Mouse (Mus musculus) thymus, postnatal 0 days (tissue): ENCODE data around the gene Tenm2. TPM values are rescaled to one million over a fixed set of nuclear protein-coding genes. Genes with fewer than 3 reads are reported as not detected.
A peak's percentile ranks its signal among the peaks of the same experiment; 100 is the strongest.

Experiments used
- DNase-seq: peaks from one replicate; pipeline ENCODE4 v3.0.0-alpha.2; 2015; ENCODE audit warnings: low spot score
- polyA plus RNA-seq: library from polyadenylated mRNA; unstranded; fragments of >200 nt; fragmentation: Nextera tagmentation; extraction: Ambion mirVana; gene quantifications from 2 replicates; pipeline ENCODE4 v1.2.1, GENCODE M21; 2015

Gene Tenm2
- polyA plus RNA-seq, 1 experiment from 2014 or later, result 1.2 TPM

DNA sequence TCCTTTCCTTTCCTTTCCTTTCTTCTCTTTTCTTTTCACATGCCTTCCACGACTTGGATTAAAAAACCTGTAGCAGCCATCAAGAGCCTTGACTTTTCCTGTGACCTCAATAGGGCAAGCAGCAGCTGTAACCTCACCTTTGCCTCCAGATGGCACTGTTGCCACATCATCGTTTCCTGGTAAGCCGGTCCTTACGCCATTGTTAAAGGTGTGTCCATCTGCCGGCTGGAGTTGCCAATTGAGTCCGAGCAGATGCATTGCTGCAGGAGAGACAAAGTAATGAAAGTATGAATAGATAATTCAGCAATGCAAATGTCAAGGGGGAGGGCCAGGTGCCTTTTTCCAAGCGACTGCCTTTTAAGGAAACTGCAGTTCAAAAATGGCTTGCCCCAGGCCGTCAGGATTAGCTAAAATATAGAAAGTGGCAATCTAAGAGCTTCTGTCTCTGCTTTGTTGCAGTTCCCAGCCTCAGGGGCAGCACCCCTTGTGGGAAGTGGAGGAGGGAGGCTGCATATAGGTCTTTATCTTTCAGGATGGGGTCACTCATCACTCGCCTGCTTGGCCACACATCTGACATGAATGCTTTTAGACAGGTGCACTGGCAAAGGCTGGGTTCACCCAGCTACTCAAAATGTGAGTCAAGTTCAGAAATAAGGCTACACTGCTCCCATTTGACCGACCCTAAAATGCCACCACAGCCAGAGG lies 1014.3 kb downstream of the Tenm2 start:
- DNase-seq, result peak; percentile 26

DNA sequence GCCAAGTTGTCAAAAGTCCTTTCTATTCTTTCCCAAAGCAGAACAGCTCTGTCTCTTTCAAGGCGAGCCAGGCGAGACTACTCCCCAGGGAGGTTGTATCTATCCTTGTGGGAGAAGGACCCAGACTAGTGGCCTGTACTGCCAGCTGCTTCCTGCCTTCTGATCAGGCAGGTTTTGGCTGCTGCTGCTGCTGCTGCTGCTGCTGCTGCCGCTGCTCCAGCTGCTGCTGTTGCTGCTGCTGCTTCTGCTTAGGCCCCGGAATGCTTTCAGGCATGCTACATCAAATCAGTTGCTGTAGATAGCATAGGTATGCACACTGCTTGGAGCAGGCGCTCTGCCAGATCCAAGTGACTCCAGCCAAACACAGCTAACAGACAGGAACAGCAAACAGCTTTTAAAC lies 1015.1 kb downstream of the Tenm2 start:
- DNase-seq, result no peak

GRCm38 (mm10) chr11:36219586-36219985 lies 1016.2 kb downstream of the Tenm2 start:
- DNase-seq, result no peak

DNA sequence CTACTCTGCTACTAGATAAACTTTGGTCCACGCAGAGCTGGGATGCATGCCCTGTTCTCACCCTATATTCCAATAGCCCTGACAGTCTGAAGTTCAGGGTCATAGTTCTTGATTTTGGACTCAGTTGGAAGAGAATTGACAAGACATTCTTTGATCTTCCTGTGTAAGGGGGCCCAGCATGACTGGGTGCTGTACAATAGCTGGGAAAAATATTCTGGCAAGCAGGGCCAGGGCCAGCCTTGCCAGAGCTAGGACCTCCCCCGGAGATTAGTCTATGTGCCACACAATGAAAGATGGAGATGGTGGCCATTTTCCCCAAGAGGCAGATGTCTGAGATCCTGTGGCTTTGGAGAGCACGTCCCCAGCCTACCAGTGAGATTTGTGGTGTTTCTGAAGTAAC lies 1021.2 kb downstream of the Tenm2 start:
- DNase-seq, result no peak

DNA sequence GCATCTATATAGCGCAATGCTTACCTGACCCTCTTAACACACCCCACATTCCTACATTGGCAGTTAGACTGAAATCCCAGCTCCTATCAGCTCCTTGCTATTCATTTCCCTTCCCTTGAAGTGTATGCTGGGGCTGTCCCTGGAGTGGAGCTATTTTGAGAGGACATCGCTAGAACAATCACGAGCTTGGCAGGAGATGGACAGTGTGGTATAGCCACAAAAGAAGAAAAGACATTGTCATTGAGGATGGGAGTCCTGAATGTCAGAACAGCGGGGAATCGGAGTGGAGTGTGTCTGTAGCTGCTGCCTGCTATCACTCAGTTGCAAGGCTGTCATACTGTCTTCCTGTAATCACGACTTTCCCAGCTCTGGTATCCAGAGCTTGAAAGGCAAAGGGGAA lies 1031.4 kb downstream of the Tenm2 start:
- no peak for DNase-seq

GRCm38 (mm10) chr11:36203896-36204295 lies 1031.9 kb downstream of the Tenm2 start:
- no peak for DNase-seq

DNA sequence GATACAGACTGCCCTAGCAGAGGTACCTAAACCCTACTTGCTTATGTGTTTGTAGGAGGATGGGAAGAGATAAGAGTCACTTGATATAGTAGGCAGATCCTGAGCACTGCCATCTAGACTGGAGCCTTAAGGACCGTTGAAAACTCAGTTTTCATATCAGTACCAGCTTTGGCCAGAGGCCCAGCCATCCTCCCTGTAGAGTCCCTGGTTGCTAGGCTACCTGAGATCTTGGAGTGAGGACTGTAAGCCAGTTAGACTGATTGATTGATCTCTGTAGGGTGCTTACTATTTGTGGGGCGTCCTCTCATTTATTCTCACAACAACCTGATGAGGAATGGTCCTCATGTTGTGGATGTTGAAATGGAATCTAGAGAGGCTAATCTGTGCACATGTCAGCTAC lies 1041.4 kb downstream of the Tenm2 start:
- no peak for DNase-seq

- DNase-seq, result no peak
Observed at GRCm38 (mm10) chr11:36176106-36176505, 1059.7 kb downstream of the Tenm2 start.

DNA sequence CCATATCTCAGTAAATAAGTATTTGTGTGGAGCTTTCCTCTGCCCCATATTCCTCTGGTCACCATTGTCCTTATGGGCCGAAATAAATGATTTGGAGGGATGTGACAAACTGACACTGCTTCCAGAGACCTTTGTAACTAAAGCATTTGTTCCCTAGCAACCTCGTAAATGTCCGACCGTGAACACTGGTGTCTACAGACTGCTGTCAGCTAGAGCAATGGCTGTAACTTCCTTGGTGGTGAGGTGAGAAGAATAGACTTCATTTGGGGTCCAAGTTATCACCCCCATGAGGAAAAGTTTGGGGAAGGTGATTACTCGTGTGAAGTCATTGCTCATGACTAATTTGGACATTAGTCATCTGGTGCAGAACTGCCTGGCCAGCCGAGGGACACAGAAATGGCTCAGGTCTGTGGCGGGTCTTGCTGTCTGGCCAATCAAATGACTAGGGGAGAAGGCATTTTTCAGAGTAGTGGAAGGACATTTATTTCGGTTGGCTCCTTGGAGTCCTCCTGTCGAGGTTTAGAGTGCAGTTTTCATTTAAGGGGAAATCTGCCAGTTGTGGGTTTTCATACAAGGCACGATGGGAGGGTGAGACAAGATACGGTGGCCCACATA lies 1062.6 kb downstream of the Tenm2 start:
- no peak for DNase-seq

DNA sequence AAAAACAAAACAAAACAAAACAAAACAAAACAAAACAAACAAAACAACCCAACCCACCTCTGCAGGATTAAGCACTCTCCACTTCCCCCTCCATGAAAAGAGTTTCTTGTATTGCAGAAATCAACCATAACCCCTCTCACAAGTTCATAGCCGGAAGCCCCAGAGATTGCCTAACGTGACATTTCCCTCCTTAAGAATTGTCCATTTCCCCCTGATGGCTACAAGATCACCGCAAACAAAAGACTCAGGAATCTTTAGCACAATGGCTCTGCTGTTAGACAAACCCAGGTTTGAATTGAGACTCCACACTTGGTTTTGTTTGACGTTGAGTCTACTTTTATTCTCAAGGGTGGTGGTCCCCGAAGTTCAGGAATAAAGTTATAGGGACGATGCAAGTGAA lies 1063.2 kb downstream of the Tenm2 start:
- no peak for DNase-seq

DNA sequence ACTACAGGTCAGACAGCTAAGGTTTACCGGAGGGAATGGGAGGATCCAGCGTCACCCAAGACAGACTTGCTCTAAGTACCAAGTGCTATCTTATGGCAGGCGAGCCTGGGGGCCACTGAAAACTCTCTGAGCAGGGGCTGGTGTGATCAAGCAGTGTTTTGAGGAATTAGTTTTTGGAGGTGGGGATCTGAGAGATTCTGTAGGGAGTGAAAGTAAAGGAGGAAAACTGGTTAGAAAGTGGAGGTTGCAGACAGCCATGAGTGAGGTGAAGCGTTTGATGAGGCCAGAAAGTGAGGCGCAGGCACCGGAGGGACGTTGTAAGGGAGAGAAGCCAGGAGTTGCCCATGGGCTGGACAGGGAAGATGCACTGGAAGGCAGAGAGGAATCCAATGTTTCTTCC lies 1063.8 kb downstream of the Tenm2 start:
- no peak for DNase-seq

GRCm38 (mm10) chr11:36171221-36171620 lies 1064.5 kb downstream of the Tenm2 start:
- DNase-seq, result no peak

- DNase-seq, result no peak
Observed at GRCm38 (mm10) chr11:36169738-36170137, 1066.0 kb downstream of the Tenm2 start.

- DNase-seq, result no peak
Observed at GRCm38 (mm10) chr11:36168921-36169537, 1066.7 kb downstream of the Tenm2 start.

DNA sequence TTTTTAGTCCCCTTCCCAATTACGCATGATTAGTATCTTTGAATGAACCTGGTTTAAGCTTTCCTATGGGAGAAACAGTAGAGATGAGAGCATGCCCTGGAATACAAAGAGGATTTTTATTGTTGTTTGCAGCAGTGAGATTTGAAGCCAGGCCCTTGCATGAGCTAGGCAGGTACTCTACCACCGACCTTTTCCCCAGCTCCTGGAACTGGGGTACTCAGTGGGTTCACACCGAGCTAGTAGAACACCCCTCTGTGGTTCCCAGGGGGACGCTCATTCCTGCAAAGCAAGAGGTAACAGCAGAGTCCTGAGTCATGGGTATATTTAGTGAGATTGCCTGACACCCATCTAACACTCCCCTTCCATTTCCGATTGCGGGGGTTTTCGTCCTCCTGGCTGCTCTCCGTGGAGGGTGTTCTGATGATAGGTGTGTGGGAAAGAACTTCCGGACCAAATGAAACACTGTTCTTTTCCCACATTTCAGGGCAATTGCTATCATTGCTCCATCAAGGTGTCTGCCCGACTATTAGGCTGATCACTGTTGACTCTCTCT lies 1067.9 kb downstream of the Tenm2 start:
- no peak for DNase-seq

- no peak for DNase-seq
Observed at GRCm38 (mm10) chr11:36163580-36163979, 1072.2 kb downstream of the Tenm2 start.

DNA sequence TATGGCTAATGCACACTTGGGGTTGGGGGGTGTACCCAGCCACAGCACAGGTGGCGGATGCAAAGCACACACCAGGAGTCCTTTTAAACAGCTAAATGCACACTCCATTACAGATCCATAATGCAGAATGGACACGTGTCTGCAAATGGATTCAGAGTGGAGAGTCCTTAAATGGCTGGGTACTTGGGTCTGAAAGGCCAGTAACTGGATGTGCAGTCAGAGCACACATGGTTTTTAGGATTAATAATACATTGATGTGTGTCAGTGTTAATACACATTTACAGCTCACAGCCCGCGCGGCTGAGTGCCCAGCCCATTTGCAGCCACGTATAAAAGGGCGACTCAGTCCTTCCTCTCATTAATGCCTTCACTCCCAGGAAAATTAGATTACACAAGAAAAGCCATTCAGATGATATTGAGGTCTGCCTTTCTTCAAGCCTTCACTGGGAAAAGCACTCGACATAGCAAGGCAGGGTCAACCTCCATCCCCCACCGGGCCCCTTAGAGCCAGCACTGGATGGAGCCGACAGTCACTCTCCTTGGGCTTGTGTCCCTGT lies 1073.9 kb downstream of the Tenm2 start:
- DNase-seq, result no peak

DNA sequence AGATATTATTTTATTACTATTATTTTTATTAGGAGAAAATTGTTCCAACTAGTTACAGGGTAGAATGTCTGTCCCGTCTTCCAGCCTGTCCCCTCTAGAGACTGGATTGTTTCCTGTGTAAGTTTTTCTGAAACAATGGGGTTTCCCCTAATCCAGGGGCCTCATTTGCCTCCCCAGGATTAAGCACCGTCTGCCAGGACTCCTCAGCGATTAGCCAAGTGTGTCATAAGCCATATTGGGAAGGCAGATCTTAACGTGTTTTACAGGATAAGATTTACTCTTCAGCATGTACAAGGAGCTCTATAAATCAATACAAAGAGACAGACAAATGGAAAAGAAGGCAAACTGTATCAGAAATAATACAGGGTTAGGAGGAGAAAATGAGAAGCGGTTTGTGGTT lies 1082.3 kb downstream of the Tenm2 start:
- no peak for DNase-seq

DNA sequence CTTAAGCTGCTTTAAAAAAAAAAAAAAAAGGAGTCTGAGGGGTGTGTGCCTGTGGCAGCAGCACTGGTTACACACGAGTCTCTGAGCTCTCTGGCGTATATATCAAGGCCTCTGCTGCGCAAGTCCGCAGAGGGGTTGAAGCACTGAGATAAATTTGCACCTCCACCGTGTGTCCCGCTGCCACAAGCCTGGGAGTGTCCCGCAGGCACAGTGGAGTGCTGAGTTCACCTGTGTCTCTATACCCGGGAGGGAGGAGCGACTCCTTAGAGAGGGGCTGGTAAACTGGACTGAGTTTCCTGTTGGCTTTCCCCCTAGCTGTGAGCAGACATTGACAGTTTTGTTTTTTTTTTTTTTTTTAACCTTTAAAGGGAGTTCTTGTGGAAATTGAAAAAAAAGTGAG lies 1082.8 kb downstream of the Tenm2 start:
- DNase-seq, result no peak

GRCm38 (mm10) chr11:36152226-36152625 lies 1083.5 kb downstream of the Tenm2 start:
- DNase-seq, result no peak

- no peak for DNase-seq
Observed at GRCm38 (mm10) chr11:36149092-36149491, 1086.7 kb downstream of the Tenm2 start.

GRCm38 (mm10) chr11:36145057-36145456 lies 1090.7 kb downstream of the Tenm2 start:
- no peak for DNase-seq
